Mouse (Mus musculus) embryonic facial prominence, embryonic 13.5 days (tissue): ENCODE measurements around the gene Tspear. TPM values are rescaled to one million over a fixed set of nuclear protein-coding genes. Genes with fewer than 3 reads are reported as not detected.

Experiments used
- ATAC-seq: fragments of 200-750 bp; cut with Nextera tagmentation; 2 replicates; pipeline ENCODE4 v1.8.0; 2017; ENCODE audit warnings: low read depth; ENCODE audit not compliant: insufficient number of reproducible peaks, insufficient read depth, low FRiP score, low TSS enrichment
- H3K27ac ChIP-seq: fragments of 300-500 bp; sonication (generic); 2 replicates; pipeline ENCODE4 v1.5.1; 2015; ENCODE audit warnings: moderate library complexity, mild to moderate bottlenecking, inconsistent platforms
- H3K27me3 ChIP-seq: fragments of 300-500 bp; sonication (generic); 2 replicates; pipeline ENCODE4 v1.6.1; 2015; ENCODE audit warnings: mild to moderate bottlenecking, inconsistent platforms
- H3K36me3 ChIP-seq: fragments of 300-500 bp; sonication (generic); 2 replicates; pipeline ENCODE4 v1.6.1; 2015; ENCODE audit warnings: mild to moderate bottlenecking, inconsistent platforms
- H3K4me1 ChIP-seq: fragments of 300-500 bp; sonication (generic); 2 replicates; pipeline ENCODE4 v1.6.1; 2015; ENCODE audit warnings: inconsistent platforms
- H3K4me2 ChIP-seq: fragments of 300-500 bp; sonication (generic); 2 replicates; pipeline ENCODE4 v1.6.1; 2015; ENCODE audit warnings: moderate library complexity, mild to moderate bottlenecking, inconsistent platforms
- H3K4me3 ChIP-seq: fragments of 300-500 bp; sonication (generic); 2 replicates; pipeline ENCODE4 v1.5.1; 2015; ENCODE audit warnings: mild to moderate bottlenecking, inconsistent platforms
- H3K9ac ChIP-seq: fragments of 300-500 bp; sonication (generic); 2 replicates; pipeline ENCODE4 v1.6.1; 2015; ENCODE audit warnings: mild to moderate bottlenecking, inconsistent platforms
- H3K9me3 ChIP-seq: fragments of 300-500 bp; sonication (generic); 2 replicates; pipeline ENCODE4 v1.6.1; 2016; ENCODE audit warnings: inconsistent platforms
- WGBS: fragments of 180-500 bp; shearing (Covaris S2); methylation state at CpG from one replicate; pipeline ENCODE4 v1.1.7; 2015; ENCODE audit warnings: mixed read lengths; 5-methylcytosine and 5-hydroxymethylcytosine counted together
- polyA plus RNA-seq: library from polyadenylated mRNA; unstranded; fragments of >200 nt; fragmentation: Nextera tagmentation; extraction: Ambion mirVana; gene quantifications from 2 replicates; pipeline ENCODE4 v1.2.1, GENCODE M21; 2015

Gene Tspear
- polyA plus RNA-seq, 1 experiment from 2014 or later = 2.2 TPM

DNA sequence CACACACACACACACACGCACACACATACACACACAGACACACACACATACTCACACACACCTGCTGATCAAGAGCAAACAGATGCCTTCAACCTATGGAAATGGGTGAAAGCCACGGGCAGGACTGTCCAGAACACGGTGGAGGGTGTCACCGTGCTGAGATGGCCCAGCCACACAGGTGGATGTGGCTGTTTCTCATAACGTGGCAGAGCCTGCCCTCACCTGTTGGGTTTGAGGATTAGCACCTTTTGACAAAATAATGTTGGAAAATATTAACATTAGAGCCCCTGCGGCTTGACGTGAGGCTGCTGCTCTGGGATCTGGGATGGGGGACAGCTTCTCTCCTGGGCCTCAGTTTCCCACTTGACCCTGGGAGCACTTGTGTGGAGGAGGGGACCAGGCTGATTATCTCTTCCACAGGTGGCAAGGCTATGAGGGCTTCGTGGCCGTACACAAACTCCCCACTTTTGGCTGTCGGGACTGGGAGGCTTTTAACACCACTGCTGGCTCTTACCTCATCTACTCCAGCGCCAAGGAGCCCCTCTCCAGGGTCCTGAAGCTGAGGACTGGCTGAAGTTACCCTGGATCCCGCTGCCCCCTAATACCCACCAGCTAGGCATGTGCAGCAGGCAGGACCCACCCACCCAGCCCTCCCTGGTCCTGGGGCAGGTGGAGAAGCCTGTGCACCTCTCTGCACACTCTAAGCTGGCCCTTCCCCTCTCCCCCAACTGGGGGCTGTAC lies 199.8 kb downstream of the Tspear start:
- Histone ChIP-seq H3K4me1 (no peaks in the 10 kb centered on the region), H3K4me2 (no peak overlapping the region), H3K36me3 (no peaks in the 10 kb centered on the region), H3K9me3 (peaks cover 4% of the 10 kb centered on the region; the same call in 1 of the 2 replicates), H3K27me3 (no peaks in the 10 kb centered on the region), H3K27ac (no peak overlapping the region), H3K9ac (no peak overlapping the region), H3K4me3 (no peak overlapping the region)
- no peak for ATAC-seq
- 59% methylated on average over 12 of the region's 12 CpGs for WGBS

DNA sequence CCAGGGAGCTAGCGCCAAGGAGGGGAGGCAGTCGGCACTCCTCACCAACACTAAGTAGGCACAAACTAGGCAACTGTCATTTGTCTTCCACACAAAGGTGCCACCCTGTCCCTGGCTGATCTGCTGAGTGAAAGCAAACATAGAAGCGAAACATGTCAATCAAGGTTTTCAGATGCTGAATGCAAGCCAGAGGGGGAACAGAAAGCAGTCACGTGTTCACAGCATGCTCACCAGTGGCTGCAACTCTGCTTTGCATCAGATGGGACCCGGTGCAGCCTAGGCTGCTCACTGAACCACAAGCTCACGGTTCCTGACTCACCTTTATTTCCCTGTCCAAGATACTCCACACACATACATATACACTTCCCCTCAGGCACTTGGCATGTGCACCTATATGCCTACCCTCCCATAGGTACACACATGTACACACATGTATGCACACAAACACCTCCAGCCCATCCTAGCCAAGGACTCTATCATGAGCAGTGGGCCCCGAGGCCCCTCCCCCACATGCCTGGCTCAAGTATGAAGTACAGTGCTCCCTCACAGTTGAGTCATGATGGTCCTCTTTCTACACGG lies 204.7 kb downstream of the Tspear start:
- H3K36me3 ChIP-seq = no peaks in the 10 kb centered on the region
- no peak overlapping the region for H3K4me2 ChIP-seq
- 84% methylated on average over 8 of the region's 8 CpGs for WGBS
- H3K4me1 ChIP-seq = no peaks in the 10 kb centered on the region
- no peak overlapping the region for H3K4me3 ChIP-seq
- H3K9ac ChIP-seq = no peak overlapping the region
- H3K27ac ChIP-seq = no peak overlapping the region
- H3K27me3 ChIP-seq = no peaks in the 10 kb centered on the region
- H3K9me3 ChIP-seq = peaks cover 4% of the 10 kb centered on the region; the same call in 1 of the 2 replicates
- no peak for ATAC-seq

DNA sequence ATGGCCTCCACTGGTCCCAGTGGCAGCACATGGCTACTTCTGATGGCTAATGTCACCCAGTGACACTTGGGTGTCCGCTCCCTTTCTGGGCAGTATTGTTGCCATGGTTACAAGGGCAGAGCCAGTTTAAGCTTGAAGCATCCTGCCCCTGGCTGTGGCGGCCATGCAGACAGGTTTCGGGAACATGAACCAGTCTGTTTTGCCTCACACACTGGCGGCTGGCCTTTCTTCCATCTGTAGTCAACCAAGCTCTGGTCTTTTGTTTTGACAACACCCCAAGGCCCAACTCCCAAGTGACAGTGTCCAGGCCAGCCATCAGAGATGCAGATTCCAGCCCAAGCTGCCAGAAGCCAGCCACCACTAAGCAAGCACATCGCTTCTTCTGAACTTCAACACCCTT lies 209.2 kb downstream of the Tspear start:
- H3K4me1 ChIP-seq = 0 out of 2 replicates have a peak, but pooled peaks cover 1% of the 10 kb centered on the region
- H3K27me3 ChIP-seq = no peaks in the 10 kb centered on the region

DNA sequence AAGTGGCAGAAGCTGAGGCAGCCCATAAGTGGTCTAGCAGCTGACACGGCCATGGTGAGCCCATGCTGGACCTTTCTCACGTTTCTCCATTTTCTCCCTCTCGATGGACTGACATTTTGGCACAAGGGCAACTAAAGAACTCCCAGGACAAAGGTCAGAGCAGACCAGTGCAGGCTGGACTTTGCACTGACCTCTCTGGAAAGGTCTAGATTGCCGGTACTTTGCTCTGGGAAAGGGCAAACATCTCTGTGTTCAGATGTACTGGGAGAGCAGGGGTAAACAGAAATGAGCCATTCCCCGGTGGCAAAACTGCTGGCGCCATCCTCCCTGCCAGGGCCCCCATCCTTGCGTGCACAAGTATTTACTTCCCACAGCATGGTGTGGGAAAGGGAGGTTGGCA lies 213.8 kb downstream of the Tspear start:
- no peak for ATAC-seq

More for the DNA sequence above, 209.2 kb downstream of the Tspear start:
- 56% methylated on average over 5 of the region's 5 CpGs for WGBS
- no peak overlapping the region for H3K4me3 ChIP-seq
- no peak overlapping the region for H3K9ac ChIP-seq
- H3K27ac ChIP-seq = no peak overlapping the region
- H3K36me3 ChIP-seq = no peaks in the 10 kb centered on the region
- ATAC-seq = no peak
- H3K9me3 ChIP-seq = no peaks in the 10 kb centered on the region
- no peak overlapping the region for H3K4me2 ChIP-seq

DNA sequence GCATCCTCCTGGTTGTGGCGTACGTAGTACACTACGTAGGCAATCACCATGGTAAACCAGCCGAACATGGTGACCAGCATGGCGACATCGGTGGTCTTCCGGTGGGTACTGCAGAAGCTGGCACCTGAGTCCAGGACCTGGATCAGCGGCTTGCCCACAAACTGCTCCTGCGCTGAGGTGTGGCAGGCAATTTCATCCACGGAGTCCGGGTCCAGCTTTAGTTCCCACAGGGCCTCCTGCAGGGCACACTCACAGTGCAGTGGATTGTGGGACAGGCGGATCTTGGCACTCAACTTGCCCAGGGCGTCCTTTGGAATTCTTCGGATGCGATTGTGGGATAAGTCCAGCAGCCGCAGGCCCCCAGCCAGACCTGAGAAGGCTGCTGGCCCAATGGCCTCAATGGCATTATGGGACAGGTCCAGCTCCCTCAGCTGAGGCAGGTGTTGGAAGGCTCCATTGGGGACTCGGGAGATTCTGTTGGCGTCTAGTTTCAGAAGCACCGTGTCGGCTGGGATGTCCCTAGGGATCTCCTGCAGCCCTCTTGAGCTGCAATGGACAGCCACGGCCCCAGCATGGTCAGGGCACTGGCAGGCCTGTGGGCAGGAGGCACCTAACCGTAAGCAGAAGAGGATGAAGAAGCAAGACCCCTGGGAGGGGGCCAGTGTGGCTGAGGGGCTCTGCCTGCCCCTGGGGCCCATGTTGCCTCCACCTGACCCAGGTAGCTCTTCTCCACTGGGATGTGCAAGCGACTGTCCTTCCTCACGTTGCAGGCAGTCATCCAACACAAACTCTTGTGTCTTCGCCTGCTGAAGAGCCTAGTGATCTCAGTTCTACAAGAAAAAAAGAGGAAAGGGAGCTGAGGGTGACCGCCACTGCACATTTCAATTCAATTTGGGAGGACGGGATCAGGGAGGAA lies 214.8 kb downstream of the Tspear start:
- Histone ChIP-seq H3K9ac (peak overlapping the region; percentile 79; the same call in 1 of the 2 replicates), H3K9me3 (no peaks in the 10 kb centered on the region), H3K36me3 (no peaks in the 10 kb centered on the region), H3K27me3 (peaks cover 10% of the 10 kb centered on the region), H3K4me1 (peaks cover 18% of the 10 kb centered on the region), H3K4me2 (peak overlapping the region; percentile 84), H3K27ac (no peak overlapping the region), H3K4me3 (peak overlapping the region; percentile 69)
- WGBS = 84% methylated on average over 27 of the region's 27 CpGs
- no peak for ATAC-seq

More for the DNA sequence above, 213.8 kb downstream of the Tspear start:
- H3K9ac ChIP-seq = no peak overlapping the region
- peaks cover 18% of the 10 kb centered on the region for H3K4me1 ChIP-seq
- no peak overlapping the region for H3K27ac ChIP-seq
- H3K4me2 ChIP-seq = no peak overlapping the region
- H3K4me3 ChIP-seq = no peak overlapping the region
- 79% methylated on average over 7 of the region's 7 CpGs for WGBS
- H3K36me3 ChIP-seq = no peaks in the 10 kb centered on the region
- no peaks in the 10 kb centered on the region for H3K9me3 ChIP-seq
- H3K27me3 ChIP-seq = peaks cover 10% of the 10 kb centered on the region

DNA sequence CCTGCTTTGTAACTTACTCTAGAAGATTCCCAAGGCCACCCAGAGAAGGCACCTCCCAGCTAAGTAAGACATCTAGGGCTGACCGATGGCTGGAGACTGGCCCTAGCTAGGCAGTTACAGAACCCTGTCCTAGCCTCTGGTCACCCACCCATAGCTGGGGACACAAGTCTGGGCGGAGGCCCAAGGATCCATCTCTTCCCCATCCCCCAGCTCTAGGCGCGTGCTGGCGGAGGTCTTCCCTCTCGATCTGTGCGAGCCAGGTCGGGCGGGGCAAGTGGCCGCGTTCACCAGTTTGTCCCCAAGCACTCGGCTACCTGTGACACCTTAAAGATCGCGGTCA lies 215.5 kb downstream of the Tspear start:
- H3K9me3 ChIP-seq = no peaks in the 10 kb centered on the region
- H3K27me3 ChIP-seq = peaks cover 10% of the 10 kb centered on the region
- H3K9ac ChIP-seq = peak overlapping the region; percentile 79
- peak overlapping the region; percentile 84 for H3K4me2 ChIP-seq
- peak overlapping the region; percentile 69 for H3K4me3 ChIP-seq
- 0 out of 2 replicates have a peak, but pooled peaks have one; percentile 16 for ATAC-seq
- WGBS = 3% methylated on average over 14 of the region's 14 CpGs
- peaks cover 18% of the 10 kb centered on the region for H3K4me1 ChIP-seq
- H3K27ac ChIP-seq = no peak overlapping the region
- H3K36me3 ChIP-seq = no peaks in the 10 kb centered on the region

DNA sequence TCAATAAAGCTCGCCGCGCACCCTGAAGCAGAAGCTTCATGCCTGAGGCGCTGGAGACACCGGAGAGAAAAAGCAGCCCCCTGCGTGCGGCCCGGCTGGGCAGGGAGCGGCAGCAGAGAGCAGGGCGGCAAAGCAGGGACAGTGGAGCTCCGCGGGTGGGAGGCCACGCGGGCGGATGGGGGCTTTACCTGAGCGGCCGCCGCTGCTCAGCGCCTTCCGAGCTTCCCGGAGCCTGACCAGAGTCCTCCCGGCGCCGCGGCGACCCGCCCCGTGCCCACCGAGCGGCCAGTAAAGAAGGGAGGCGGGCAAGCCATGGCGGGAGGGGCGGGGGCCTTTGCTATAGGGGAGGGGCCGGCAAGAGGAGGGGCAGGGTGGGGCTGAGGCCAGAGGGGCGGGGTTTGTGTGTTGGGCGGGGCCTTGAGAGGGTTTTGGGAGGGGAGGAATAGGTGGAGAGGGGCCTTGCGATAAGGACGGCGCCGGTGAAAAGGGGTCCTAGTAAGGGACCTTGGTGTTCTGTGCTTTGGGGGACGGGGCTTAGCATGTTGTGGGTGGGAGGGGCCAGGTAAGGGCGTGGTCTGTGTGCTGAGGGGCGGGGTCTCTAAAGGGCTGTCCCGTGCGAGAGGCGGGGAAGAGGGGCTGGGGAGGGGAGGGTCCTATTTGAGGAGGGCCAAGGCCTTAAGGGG lies 216.0 kb downstream of the Tspear start, which contains the start of gene Lrrc3:
Gene Lrrc3, minus strand, starts transcription at position 326 of the 683 bp plus-strand sequence.
- peak within 1 kb of the TSS; percentile 79 for H3K9ac ChIP-seq
- peak within 1 kb of the TSS; percentile 69 for H3K4me3 ChIP-seq

DNA sequence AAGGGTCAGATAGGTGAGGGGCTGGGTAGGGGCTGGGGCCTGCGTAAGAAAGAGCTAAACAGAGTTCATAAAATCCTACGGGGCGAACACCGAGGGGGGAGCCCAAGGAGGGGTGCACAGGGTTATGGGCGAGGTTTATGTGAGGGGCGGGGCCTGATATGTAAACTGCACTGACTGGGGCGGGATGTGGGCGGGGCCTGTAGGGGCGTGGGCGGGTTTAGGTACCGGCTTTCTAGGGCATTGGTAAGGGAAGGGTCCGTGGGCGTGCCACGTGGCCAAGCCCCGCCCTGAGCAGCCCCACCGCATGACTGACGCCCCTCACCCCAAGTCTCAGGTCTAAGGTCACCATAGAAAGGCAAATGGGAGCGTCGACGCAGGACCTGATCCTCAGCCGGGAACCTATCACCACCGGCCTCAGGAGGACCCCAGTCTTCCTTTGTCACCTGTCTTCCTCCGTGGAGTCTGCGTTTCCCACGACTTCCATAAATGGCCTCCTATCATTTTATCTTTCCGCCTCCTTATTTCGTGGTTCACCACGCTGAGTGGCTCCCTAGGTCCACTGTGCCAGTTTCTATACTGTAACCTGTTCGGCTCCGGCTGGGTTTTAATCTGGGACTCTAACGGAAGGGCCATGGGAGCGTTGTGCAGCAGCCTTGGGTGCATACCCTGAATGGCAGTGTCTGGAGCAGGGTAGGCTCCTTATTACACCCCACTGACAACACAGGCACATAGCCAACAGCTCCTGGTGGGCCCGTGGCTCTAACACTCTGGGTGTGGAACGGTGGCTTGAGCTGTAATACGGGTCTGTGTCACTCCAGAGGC lies 216.7 kb downstream of the Tspear start:
- peak overlapping the region; percentile 69 for H3K4me3 ChIP-seq
- H3K4me1 ChIP-seq = peaks cover 18% of the 10 kb centered on the region
- peak; percentile 58 for ATAC-seq
- peak overlapping the region; percentile 84 for H3K4me2 ChIP-seq
- no peaks in the 10 kb centered on the region for H3K9me3 ChIP-seq
- H3K36me3 ChIP-seq = no peaks in the 10 kb centered on the region
- H3K27ac ChIP-seq = no peak overlapping the region
- H3K27me3 ChIP-seq = peaks cover 10% of the 10 kb centered on the region
- 7% methylated on average over 35 of the region's 35 CpGs for WGBS
- no peak overlapping the region for H3K9ac ChIP-seq

More for the DNA sequence above, 216.0 kb downstream of the Tspear start, which contains the start of gene Lrrc3:
- H3K4me1 ChIP-seq = peaks cover 18% of the 10 kb centered on the region
- no peak within 1 kb of the TSS for H3K27ac ChIP-seq
- peaks cover 10% of the 10 kb centered on the region for H3K27me3 ChIP-seq
- ATAC-seq = peak; percentile 65
- H3K4me2 ChIP-seq = peak within 1 kb of the TSS; percentile 84
- H3K36me3 ChIP-seq = no peaks in the 10 kb centered on the region
- no peaks in the 10 kb centered on the region for H3K9me3 ChIP-seq
- 0% methylated on average over 46 of the region's 46 CpGs for WGBS

DNA sequence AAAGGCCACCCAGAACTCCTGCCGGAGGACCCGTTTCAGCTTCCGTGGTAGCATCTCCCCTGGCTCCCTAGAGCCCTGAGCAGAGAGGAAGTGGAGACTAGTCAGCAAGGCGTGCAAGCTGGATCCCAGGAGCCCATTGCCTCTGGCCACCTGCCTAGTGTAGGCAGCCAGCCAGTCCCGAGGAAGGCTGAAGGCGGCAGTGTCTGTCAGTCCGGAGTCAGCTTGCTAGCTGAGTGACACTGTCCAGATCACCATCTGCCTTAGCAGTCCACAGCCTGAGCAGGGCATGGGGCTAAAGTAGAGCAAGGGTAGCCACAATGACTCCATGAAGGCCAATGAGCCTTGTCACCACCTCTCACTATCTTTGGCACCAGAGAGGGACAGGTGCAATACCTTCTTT lies 226.2 kb downstream of the Tspear start:
- WGBS = 65% methylated on average over 7 of the region's 7 CpGs
- ATAC-seq = no peak
- H3K36me3 ChIP-seq = no peaks in the 10 kb centered on the region
- H3K4me2 ChIP-seq = no peak overlapping the region
- H3K4me3 ChIP-seq = no peak overlapping the region
- H3K27me3 ChIP-seq = no peaks in the 10 kb centered on the region
- no peak overlapping the region for H3K9ac ChIP-seq
- H3K9me3 ChIP-seq = no peaks in the 10 kb centered on the region
- H3K27ac ChIP-seq = no peak overlapping the region
- no peaks in the 10 kb centered on the region for H3K4me1 ChIP-seq

DNA sequence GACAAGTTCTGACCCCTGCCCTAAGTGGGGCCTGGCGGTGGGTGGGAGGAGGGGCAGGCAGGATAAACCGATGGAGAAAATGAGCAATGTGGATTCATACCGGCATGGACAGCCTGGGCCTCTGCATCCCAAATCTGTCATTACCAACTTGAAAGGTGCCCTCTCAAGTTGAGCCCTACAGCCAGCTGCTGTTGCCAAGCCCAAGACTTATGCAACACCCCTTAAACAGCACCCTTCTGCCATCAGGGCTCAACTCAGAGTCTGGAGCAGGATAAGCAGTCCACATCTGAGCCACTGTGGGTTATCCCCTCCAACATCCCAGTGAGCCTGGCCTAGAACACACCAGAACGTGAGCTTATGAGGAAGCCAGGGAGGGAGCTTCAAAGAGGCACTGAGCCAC lies 226.9 kb downstream of the Tspear start:
- Histone ChIP-seq H3K27me3 (no peaks in the 10 kb centered on the region), H3K4me1 (no peaks in the 10 kb centered on the region), H3K9ac (no peak overlapping the region), H3K9me3 (no peaks in the 10 kb centered on the region), H3K4me3 (no peak overlapping the region), H3K27ac (no peak overlapping the region), H3K4me2 (no peak overlapping the region), H3K36me3 (no peaks in the 10 kb centered on the region)
- WGBS = 74% methylated on average over 4 of the region's 4 CpGs
- ATAC-seq = no peak
